Mouse (Mus musculus): Measurements from ENCODE around the gene Glyctk. TPM values are rescaled to one million over a fixed set of nuclear protein-coding genes. Genes with fewer than 3 reads are reported as not detected.

Glyctk gene
- polyA plus RNA-seq, 1 experiment from 2014 or later = 2.8 TPM

GRCm38 (mm10) chr9:106195693-106196092 lies 37.8 kb upstream of the Glyctk start:
- no peak overlapping the region for H3K4me3 ChIP-seq
- H3K4me1 ChIP-seq (replicated peaks) = peaks cover 24% of the 10 kb centered on the region
- H3K36me3 ChIP-seq = peaks cover 22% of the 10 kb centered on the region
- H3K9me3 ChIP-seq = no peaks in the 10 kb centered on the region
- H3K4me2 ChIP-seq = 0 out of 2 replicates have a peak overlapping the region, but pooled peaks have one; percentile 8
- 0 out of 2 replicates have a peak, but pooled peaks cover 3% of the 10 kb centered on the region for H3K27me3 ChIP-seq
- WGBS = 68% methylated on average over 8 of the region's 8 CpGs
- peak; percentile 66 for ATAC-seq (ENCODE audit: low FRiP score, low read depth)
- peak overlapping the region; percentile 67 for H3K27ac ChIP-seq (replicated peaks)
- no peak overlapping the region for H3K9ac ChIP-seq

DNA sequence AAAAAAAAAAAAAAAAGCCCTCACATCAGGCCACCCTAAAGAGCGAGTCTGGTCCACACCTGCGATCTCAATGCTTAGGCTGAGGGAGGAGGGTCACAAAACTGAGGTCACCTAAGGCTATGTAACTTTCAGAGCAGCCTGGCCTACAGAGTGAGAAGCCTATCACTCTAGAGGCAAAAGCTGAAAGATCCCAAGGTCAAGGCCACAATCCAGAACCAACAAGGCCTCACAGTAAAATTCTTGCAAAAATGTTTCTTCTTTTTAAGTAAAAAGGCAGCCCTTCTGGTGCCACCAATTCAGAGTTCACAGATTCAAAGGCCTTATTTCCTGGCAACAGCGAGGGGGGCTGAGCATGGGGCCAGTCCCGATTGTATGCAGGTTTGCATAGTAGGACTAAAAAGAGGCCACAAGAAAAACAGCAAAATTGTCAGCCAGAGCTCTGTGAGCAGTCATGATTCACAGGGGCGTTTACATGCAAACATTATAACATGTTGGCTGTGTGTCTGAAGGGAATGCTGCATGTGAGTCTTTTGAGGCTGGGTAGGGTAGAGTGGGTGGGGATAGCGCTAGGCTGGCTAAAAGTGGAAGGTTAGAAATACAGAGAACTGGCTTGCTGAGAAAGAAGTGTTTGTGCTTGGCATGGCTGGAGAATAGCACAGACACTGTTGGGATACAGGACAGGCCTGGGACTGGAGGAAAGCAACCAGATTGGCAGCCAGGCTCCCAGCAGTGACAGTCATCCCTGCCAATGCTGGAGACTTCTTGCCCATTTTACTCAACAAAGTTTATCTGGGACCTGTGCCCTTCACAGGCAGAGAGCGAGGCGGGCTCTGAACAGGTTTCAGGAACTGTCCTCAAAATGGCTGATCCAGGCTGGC lies 36.2 kb upstream of the Glyctk start:
- no peaks in the 10 kb centered on the region for H3K27me3 ChIP-seq
- no peak overlapping the region for H3K27ac ChIP-seq (replicated peaks)
- peaks cover 21% of the 10 kb centered on the region for H3K4me1 ChIP-seq (replicated peaks)
- no peak for ATAC-seq (ENCODE audit: low FRiP score, low read depth)
- H3K9me3 ChIP-seq = no peaks in the 10 kb centered on the region
- 92% methylated on average over 8 of the region's 8 CpGs for WGBS
- peaks cover 37% of the 10 kb centered on the region for H3K36me3 ChIP-seq
- H3K4me2 ChIP-seq = no peak overlapping the region
- no peak overlapping the region for H3K4me3 ChIP-seq
- no peak overlapping the region for H3K9ac ChIP-seq

- whole genome bisulfite sequencing = 82% methylated on average over 1 of the region's 1 CpGs
- no peaks in the 10 kb centered on the region for H3K9me3 ChIP-seq
Observed at GRCm38 (mm10) chr9:106192998-106193397, 35.1 kb upstream of the Glyctk start.

DNA sequence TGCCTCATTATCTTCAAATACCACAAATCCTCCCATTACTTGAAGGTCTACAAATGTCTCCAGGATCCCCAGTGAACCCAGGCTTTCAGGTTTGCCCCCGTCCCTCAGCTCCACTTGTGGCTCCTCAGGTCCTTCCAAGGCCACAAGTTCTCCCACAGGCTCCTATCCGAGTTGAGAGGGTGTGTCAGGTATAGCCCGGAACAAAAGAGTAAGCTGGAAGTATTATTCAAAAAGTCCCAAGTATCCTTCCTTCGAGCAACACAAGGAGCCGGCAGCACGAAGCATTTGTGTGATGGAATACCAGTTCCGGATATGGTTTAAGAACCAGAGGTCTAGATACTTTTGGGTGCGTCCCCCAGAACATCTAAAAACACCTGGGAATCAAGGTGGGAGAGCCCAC lies 34.1 kb upstream of the Glyctk start:
- ATAC-seq (ENCODE audit: low FRiP score, low read depth) = no peak
- Histone ChIP-seq H3K27me3 (no peaks in the 10 kb centered on the region), H3K36me3 (peaks cover 58% of the 10 kb centered on the region), H3K27ac (replicated peaks) (no peak overlapping the region), H3K4me1 (replicated peaks) (peaks cover 15% of the 10 kb centered on the region), H3K9ac (no peak overlapping the region), H3K9me3 (no peaks in the 10 kb centered on the region), H3K4me3 (no peak overlapping the region), H3K4me2 (no peak overlapping the region)
- 93% methylated on average over 8 of the region's 8 CpGs for WGBS

More at GRCm38 (mm10) chr9:106192998-106193397, 35.1 kb upstream of the Glyctk start:
- Histone ChIP-seq H3K4me3 (no peak overlapping the region), H3K27me3 (no peaks in the 10 kb centered on the region), H3K36me3 (peaks cover 48% of the 10 kb centered on the region), H3K9ac (no peak overlapping the region), H3K27ac (replicated peaks) (no peak overlapping the region), H3K4me1 (replicated peaks) (peaks cover 15% of the 10 kb centered on the region), H3K4me2 (no peak overlapping the region)
- ATAC-seq (ENCODE audit: low FRiP score, low read depth) = no peak

DNA sequence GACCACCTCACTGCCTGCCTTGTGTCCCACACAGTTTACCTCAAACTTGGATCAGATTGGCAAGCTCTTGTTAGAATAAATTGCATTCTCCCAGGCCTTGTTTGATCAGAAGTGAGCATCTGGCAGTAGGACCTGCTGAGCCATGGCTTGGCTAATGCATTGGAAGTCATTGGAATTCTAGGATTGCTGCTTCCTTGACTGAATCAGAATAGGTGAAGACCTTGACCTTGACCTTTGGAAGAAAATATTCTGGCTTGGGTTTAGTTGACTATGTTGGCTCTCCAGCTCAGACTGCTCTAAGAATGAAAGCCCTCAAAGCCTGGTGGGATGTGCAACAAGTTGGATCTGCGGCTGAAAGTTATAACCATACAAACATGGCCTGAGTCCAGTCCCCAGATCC lies 33.4 kb upstream of the Glyctk start:
- 100% methylated on average over 1 of the region's 1 CpGs for whole genome bisulfite sequencing
- Histone ChIP-seq H3K36me3 (peaks cover 65% of the 10 kb centered on the region), H3K4me1 (replicated peaks) (peaks cover 14% of the 10 kb centered on the region), H3K9me3 (no peaks in the 10 kb centered on the region), H3K9ac (no peak overlapping the region), H3K27me3 (no peaks in the 10 kb centered on the region), H3K4me3 (no peak overlapping the region), H3K27ac (replicated peaks) (no peak overlapping the region), H3K4me2 (no peak overlapping the region)
- ATAC-seq (ENCODE audit: low FRiP score, low read depth) = no peak

- H3K4me3 ChIP-seq = no peak overlapping the region
- H3K36me3 ChIP-seq = peaks cover 90% of the 10 kb centered on the region
- ATAC-seq (ENCODE audit: low FRiP score, low read depth) = no peak
- H3K4me1 ChIP-seq (replicated peaks) = no peaks in the 10 kb centered on the region
- no peak overlapping the region for H3K27ac ChIP-seq (replicated peaks)
- no peaks in the 10 kb centered on the region for H3K27me3 ChIP-seq
- H3K4me2 ChIP-seq = no peak overlapping the region
- WGBS = 95% methylated on average over 5 of the region's 5 CpGs
- H3K9ac ChIP-seq = no peak overlapping the region
- H3K9me3 ChIP-seq = no peaks in the 10 kb centered on the region
Observed at GRCm38 (mm10) chr9:106183996-106184395, 26.1 kb upstream of the Glyctk start.

- WGBS = 94% methylated on average over 4 of the region's 4 CpGs
- ATAC-seq (ENCODE audit: low FRiP score, low read depth) = no peak
- Histone ChIP-seq H3K9ac (no peak overlapping the region), H3K9me3 (no peaks in the 10 kb centered on the region), H3K4me2 (no peak overlapping the region), H3K27ac (replicated peaks) (no peak overlapping the region), H3K27me3 (no peaks in the 10 kb centered on the region), H3K36me3 (peaks cover 89% of the 10 kb centered on the region), H3K4me1 (replicated peaks) (no peaks in the 10 kb centered on the region), H3K4me3 (no peak overlapping the region)
Observed at GRCm38 (mm10) chr9:106182146-106182545, 24.2 kb upstream of the Glyctk start.

DNA sequence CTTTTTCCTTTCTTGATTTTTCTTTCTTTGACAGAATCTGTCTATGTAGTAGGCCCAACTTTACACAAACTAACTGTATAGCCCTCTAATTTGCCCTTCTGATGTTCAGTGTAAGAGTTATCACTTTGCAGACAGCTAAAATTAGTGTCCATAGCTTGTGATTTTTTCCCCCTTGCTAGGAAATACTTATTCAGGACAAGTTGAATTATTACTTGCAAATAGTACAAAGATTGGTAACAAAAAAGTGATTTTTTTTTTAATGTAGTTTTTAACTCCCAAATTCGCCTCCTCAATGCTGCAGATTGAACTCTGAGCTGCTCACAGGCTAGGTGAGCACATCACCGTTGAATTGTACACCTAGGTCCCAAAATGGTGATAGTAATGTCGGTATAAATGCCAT lies 22.0 kb upstream of the Glyctk start:
- peaks cover 16% of the 10 kb centered on the region for H3K4me1 ChIP-seq (replicated peaks)
- ATAC-seq (ENCODE audit: low FRiP score, low read depth) = no peak
- peaks cover 74% of the 10 kb centered on the region for H3K36me3 ChIP-seq
- 96% methylated on average over 3 of the region's 3 CpGs for WGBS
- no peak overlapping the region for H3K4me2 ChIP-seq
- no peak overlapping the region for H3K27ac ChIP-seq (replicated peaks)
- H3K9ac ChIP-seq = no peak overlapping the region
- no peaks in the 10 kb centered on the region for H3K27me3 ChIP-seq
- no peak overlapping the region for H3K4me3 ChIP-seq
- no peaks in the 10 kb centered on the region for H3K9me3 ChIP-seq

DNA sequence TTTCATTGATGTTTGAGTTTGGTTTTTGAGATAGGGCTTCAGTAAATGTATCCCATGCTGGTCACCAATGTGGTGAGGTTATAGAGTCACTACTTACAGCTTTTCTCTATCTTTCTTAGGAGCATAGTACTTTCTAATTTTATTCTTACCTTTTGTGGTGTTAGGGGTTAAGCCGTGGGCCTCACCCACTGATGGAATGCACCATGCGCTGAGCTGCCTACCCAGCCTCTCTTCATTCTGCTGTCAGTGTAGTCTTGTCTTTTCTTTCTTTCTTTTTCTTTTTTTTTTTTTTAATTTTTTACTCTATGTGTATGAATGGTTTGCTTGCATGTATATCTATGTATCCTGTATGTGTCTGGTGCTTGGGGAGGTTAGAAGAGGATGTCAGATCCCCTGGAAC lies 21.5 kb upstream of the Glyctk start:
- H3K27me3 ChIP-seq = no peaks in the 10 kb centered on the region
- H3K4me1 ChIP-seq (replicated peaks) = peaks cover 21% of the 10 kb centered on the region
- H3K27ac ChIP-seq (replicated peaks) = no peak overlapping the region
- no peak overlapping the region for H3K4me2 ChIP-seq
- 94% methylated on average over 2 of the region's 2 CpGs for WGBS
- H3K36me3 ChIP-seq = peaks cover 69% of the 10 kb centered on the region
- no peak for ATAC-seq (ENCODE audit: low FRiP score, low read depth)
- no peak overlapping the region for H3K9ac ChIP-seq
- no peaks in the 10 kb centered on the region for H3K9me3 ChIP-seq
- H3K4me3 ChIP-seq = no peak overlapping the region

DNA sequence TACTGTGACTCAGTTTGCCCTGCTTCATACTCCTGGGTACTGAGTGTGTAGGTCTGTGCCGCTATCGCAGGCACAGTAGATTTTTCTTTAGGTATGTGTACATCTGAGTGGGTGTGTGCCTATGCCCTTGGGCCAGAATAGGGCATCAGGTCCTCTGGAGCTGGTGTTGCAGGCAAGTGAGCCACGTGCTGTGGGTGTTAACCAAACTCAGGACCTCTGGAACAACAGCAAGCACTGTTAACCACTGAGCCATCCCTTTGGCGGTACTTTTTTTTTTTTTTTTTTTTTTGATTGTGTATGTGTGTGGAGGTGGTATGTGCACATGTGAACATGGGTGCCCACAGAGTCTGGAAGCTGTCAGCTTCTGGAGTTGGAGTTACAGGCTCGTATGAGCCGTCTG lies 19.9 kb upstream of the Glyctk start:
- H3K36me3 ChIP-seq = peaks cover 53% of the 10 kb centered on the region
- H3K27ac ChIP-seq (replicated peaks) = no peak overlapping the region
- no peaks in the 10 kb centered on the region for H3K27me3 ChIP-seq
- ATAC-seq (ENCODE audit: low FRiP score, low read depth) = no peak
- peaks cover 38% of the 10 kb centered on the region for H3K4me1 ChIP-seq (replicated peaks)
- no peaks in the 10 kb centered on the region for H3K9me3 ChIP-seq
- WGBS = 92% methylated on average over 6 of the region's 6 CpGs
- H3K4me2 ChIP-seq = no peak overlapping the region
- H3K4me3 ChIP-seq = no peak overlapping the region
- H3K9ac ChIP-seq = no peak overlapping the region

DNA sequence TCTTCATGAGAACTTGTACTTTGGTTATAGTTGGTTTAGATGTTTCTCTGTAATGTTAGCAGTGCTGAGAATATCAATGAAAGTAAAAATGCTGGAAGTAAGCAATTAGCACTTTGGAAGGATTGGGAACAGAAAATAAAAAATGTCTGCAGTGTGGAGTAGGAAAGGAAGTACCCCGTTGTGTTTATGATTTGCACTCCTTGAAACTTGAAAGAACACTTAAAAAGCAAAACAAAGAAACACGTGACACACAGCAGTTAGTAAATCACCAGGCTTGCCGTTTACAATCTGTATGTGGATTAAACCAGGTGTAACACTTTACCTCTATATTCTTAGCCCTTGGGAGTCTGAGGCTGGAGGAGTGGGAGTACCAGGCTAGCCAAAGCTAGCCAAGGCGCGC lies 18.8 kb upstream of the Glyctk start:
- H3K9me3 ChIP-seq = no peaks in the 10 kb centered on the region
- no peak overlapping the region for H3K9ac ChIP-seq
- peaks cover 43% of the 10 kb centered on the region for H3K36me3 ChIP-seq
- ATAC-seq (ENCODE audit: low FRiP score, low read depth) = no peak
- H3K27ac ChIP-seq (replicated peaks) = no peak overlapping the region
- WGBS = 85% methylated on average over 5 of the region's 5 CpGs
- no peaks in the 10 kb centered on the region for H3K27me3 ChIP-seq
- no peak overlapping the region for H3K4me2 ChIP-seq
- H3K4me1 ChIP-seq (replicated peaks) = peaks cover 47% of the 10 kb centered on the region
- no peak overlapping the region for H3K4me3 ChIP-seq

- Histone ChIP-seq H3K27ac (replicated peaks) (no peak overlapping the region), H3K9me3 (no peaks in the 10 kb centered on the region), H3K36me3 (peaks cover 32% of the 10 kb centered on the region), H3K9ac (no peak overlapping the region), H3K27me3 (no peaks in the 10 kb centered on the region), H3K4me3 (no peak overlapping the region), H3K4me2 (0 out of 2 replicates have a peak overlapping the region, but pooled peaks have one; percentile 68), H3K4me1 (replicated peaks) (peaks cover 47% of the 10 kb centered on the region)
- WGBS = 82% methylated on average over 3 of the region's 3 CpGs
- no peak for ATAC-seq (ENCODE audit: low FRiP score, low read depth)
Observed at GRCm38 (mm10) chr9:106175552-106176200, 17.7 kb upstream of the Glyctk start.

Data from hindbrain, embryonic 15.5 days (tissue).